Mouse (Mus musculus): Measurements from ENCODE around the gene Rnft2.

Gene Rnft2

GRCm38 (mm10) chr5:118244606-118245443, at the start of gene Rnft2, which contains the start of gene 2410131K14Rik:
Gene Rnft2 (minus strand): TSS chr5:118245116.
Gene 2410131K14Rik (plus strand): TSS chr5:118245227.
- DNase-seq (ENCODE audit: low spot score in 2 of 2) = peak; percentile 99 to 100

DNA sequence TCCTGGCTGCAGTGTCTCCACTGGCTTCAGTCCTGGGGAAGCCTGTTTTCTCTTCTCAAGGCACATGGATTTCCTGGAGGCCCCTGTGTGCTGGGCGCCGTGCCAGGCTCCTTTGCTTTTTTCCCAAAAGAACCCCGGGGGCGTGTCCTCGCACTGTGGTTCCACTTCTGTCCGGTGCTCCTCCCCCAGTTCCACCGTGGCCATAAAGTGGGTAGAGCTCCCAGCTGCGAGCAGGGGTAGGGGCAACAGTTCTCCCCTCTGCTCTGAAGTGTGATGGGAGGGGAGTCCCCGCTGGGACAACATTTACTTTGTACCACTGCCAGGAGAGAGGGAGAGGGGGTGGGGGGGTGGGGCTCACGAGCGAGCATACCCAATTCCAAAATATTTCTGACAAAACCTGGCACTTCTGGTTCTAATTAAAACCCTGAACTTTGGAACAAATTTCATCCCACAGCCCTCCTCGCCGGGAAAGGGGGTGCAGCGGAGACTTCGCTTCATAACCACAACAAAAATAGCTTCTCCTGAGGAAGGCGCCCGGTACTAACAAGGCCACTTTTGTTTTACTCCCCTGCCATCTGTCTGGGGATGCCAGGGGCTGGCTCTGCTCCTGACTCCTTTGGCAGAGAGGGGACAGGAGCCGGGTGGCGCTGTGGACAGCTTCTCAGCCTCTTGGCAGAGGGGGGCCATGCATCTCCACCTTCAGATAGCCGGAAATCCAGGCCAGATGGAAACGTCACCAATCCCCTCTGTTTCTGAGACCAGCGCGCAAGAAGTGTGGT, 49.4 kb upstream of the Rnft2 start:
- peak; percentile 42 to 81 for DNase-seq (ENCODE audit: low spot score in 2 of 2)

DNA sequence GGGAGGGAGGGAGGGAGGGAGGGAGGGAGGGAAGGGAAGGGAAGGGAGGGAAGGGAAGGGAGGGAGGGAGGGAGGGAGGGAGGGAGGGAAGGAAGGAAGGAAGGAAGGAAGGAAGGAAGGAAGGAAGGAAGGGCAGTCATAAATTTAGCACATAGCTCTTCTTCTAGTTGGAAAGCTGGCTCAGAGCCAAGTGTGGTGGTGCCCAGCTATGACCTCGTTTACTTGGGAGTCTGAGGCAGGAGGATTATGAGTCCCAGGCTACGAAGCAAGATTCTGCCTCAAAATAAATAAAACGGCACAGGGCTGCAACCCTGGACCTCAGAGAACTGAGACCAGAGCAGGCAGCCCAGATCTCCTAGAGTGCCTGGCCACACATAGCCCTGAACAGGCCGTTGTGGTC, 47.6 kb upstream of the Rnft2 start:
- no peak for DNase-seq (ENCODE audit: low spot score in 2 of 2)

DNA sequence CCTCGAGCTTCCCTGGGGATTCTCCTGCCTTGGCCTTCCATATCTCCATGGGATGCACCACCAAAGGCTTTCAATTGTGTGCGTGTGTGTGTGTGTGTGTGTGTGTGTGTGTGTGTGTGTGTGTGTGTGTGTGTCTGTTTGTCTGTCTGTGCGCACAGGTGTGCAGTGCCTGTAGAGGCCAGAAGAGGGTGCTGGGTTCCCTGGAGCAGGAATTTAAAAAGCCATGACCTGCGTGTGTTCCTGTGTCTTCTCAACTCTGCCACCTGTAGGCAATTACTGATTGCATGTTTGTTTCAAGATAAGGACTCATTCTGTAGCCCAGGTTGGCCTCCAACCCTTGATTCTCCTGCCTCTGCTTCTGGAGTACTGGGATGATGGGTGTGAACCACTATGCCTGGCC, 46.5 kb upstream of the Rnft2 start:
- DNase-seq (ENCODE audit: low spot score in 2 of 2) = no peak

DNA sequence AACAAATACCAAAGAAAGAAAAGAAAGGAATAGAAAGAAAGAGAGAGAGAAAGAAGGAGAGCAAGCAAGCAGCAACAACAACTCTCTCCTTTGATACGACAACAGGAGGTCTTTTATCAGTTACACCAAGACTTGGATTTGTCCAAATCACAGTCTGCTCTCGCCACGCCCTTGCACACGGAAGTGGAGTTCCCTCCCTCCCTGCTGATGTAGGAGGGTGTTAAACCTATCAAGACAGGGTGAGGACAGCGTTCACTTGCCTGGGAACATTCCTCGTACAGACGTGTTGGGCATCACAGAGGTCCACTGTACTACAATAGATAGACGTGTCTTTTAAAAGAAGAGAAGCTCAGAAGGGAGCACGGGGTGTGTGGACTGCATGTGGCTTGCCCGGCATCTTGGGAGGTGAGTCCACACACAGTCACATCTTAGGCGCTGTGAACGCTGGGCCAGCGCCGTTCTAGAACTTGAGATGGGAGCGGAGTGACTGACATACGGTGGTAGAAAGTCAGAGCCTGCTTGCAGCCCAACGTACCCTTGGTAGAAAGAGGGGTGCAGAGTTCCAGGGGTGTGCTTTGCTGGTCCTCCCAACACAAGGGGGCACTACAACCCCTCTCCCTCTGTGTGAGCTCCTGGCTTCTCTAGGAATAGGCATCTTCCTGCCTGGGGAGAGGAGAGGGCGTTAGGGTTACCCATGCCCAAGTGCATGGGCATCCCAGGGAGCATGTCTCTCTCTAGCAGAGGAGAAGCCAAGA, 33.0 kb upstream of the Rnft2 start:
- DNase-seq (ENCODE audit: low spot score in 2 of 2) = no peak

DNA sequence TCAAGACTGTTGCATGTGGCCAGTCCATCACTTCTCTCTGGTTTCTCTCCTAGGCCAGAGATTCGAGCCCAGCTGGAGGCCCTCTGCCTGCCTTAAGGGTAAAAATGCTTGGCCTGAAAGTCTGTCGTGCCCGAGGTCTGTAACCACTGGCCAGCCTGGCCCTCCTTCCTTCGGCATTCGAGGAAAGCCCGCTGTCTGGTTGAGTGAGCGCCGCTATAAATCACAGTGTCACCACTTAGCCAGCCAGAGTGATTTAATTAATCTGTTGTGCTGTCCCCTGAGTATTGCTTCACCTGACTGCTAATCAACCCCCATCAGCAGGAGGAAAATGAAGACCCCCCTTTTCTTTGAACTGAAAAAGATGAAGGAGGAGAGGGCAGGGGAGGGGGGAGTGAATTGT, 31.8 kb upstream of the Rnft2 start:
- DNase-seq (ENCODE audit: low spot score in 2 of 2) = no peak

DNA sequence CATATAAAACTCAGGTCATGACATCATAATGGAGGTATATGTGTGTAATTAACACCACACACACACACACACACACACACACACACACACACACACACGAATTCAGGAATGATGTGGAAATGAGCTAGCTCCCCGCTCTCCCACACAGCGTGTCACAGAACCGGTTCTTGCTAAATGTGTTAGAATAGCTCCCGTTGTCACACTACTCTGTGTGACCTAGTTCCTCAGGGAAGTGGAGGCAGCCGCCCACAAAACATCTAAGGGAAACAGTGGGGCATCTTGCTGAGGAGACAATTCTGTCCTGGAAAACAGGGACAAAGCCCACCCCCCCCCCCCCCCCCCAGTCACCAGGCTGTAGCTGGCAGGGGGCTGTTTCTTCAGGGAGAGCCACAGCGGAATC, 31.4 kb upstream of the Rnft2 start:
- peak in 1 of 2 experiments; percentile 58 for DNase-seq (ENCODE audit: low spot score in 2 of 2)

DNA sequence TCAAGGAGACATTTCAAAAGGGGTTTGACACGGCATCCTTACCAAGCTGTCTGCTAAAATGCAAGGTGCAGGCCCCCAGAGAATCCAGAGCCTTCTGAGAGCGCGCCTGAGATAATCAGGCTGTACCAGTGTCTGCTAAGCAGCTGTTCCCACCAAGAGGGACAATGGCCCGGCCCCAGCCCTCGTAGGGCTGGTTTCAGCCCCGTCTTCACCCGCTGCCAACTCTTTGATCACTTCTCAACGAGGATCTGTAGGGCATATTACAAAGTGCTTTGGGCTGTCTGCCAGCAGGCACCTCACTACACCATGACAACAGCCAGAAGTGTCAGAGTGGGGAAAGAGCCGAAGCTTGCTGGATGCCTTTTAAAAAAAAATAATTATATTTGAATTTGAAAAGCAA, 29.6 kb upstream of the Rnft2 start:
- no peak for DNase-seq (ENCODE audit: low spot score in 2 of 2)

DNA sequence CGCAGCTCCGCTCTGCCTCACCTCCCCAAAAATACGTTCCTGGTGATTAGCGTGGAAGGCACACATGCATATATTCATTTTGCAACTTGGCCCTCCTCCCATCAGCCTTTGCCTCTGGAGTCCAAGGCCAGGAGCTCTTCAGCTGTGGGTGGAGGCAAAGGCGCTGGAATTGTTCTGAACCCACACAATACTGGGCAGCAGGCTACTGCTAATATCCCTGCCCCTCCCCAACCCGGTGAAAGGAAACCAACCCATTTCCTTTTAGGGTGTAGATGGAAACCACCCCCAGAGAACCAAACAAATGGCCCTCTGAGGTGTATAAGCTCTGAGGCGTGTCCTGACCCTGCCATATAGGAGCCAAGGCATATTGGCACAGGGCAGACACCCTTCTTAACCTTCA, 28.5 kb upstream of the Rnft2 start:
- DNase-seq (ENCODE audit: low spot score in 2 of 2) = no peak

DNA sequence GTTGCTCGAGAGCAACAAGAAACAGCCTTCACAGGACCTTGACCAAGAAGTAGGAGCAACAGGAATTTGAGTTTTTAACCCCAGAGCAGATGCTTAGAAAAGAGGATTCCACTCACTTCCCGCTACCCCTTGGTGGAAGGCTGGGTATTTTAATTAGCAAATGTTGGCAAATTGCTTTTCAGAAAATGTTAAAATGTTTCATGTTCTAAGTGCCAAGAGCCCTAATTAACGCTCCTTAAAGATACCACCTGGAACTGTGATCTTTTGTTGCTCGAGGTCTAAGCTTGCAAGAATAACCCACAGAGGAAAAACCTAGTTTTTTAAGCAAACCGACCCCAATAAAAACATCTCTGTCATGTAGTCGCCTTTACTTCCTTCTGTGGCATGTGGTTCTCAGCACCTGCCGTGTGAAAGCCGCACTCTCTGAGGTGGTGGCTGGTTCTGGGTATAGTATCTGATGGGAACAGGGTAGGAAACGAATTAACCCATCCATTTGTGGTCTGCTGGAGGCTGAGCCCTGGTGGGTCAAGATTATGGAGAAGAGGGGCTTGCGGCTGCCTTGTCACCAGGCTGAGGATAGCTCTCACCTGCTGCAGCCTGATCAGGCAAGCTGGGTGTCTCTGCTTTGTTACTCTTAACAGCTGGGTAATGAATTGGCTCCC, 26.7 kb upstream of the Rnft2 start:
- no peak for DNase-seq (ENCODE audit: low spot score in 2 of 2)

GRCm38 (mm10) chr5:118268987-118269386, 24.1 kb upstream of the Rnft2 start:
- DNase-seq (ENCODE audit: low spot score in 2 of 2) = peak in 1 of 2 experiments; percentile 90

DNA sequence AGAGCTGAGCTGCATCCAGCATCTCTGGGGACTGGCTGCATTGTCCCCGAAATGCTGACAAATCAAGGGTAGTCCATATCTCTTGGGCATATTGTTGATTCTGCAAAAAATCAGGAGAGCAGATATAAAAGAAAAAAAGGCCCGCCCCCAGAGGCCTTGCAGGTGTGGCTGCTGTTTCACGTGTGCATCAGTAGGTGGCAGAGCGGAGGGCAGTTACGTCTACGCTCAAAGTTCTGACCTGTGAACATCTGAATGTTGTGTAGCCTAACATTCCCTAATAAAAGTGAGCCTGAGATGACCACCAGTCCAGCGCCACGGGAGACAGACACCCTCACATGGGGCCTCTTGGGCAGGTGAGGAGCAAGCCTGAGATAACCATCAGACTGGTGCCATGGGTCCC, 21.4 kb upstream of the Rnft2 start:
- no peak for DNase-seq (ENCODE audit: low spot score in 2 of 2)

DNA sequence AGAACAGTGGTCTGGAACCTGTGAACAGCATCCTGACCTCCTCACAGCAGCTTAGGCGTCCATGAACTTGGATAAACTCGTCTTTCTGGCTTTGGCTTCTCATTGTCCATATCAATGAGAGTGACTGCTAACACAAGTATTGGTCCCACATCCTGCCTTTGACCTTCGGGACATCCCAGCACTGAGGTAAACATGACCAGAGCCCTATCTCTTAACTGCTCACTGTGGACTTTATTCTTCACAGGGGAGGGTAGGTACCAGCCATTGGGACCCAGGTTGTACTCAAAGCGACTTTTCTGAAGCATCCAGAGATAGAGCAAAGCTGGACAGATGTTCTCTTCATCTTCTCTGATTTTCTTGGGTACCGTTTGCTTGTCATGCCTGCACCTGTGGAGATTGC, 20.4 kb upstream of the Rnft2 start:
- DNase-seq (ENCODE audit: low spot score in 2 of 2) = no peak

- DNase-seq (ENCODE audit: low spot score in 2 of 2) = no peak
Measured at GRCm38 (mm10) chr5:118264279-118264678, 19.4 kb upstream of the Rnft2 start.

GRCm38 (mm10) chr5:118262418-118262817, 17.5 kb upstream of the Rnft2 start:
- no peak for DNase-seq (ENCODE audit: low spot score in 2 of 2)

- DNase-seq (ENCODE audit: low spot score in 2 of 2) = no peak
Measured at GRCm38 (mm10) chr5:118261181-118261580, 16.3 kb upstream of the Rnft2 start.

DNA sequence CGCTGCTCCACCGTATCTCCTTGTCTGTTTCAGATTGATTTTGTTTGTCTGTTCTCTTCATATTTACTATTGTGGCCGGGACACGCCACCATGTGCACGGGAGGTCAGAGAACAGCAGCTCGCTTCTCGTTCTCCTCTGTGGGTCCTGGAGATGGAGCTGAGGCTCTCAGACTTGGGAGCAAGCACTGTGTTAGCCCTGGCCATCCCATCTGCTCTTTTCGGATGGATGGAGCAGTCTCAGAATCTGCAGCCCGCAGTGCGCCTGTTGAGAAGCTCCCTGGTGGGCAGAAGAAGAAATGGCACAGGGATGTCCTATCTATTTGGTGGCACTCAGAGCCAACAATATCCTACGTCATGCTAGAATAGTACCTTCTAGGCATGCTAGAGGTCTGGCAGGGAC, 15.7 kb upstream of the Rnft2 start:
- no peak for DNase-seq (ENCODE audit: low spot score in 2 of 2)

DNA sequence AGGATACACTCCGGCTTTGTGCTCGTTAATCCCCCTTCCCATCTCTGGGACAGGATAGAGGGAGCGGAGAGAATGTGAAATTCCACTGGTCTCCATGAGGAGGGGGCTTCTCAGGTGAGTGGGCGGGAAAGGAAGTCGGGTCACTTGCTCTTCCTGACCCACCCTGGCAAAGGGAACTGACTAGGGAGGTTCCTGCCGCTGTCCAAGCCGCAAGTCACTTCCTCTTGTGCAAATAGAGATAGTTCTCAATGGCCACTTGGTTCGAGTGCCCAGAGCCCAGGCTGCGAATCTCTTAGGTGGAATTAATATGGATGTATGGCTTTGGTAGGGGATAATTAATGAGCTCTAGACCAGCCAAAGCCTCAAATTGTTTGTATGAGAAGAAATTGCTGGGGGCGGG, 15.1 kb upstream of the Rnft2 start:
- no peak for DNase-seq (ENCODE audit: low spot score in 2 of 2)

DNA sequence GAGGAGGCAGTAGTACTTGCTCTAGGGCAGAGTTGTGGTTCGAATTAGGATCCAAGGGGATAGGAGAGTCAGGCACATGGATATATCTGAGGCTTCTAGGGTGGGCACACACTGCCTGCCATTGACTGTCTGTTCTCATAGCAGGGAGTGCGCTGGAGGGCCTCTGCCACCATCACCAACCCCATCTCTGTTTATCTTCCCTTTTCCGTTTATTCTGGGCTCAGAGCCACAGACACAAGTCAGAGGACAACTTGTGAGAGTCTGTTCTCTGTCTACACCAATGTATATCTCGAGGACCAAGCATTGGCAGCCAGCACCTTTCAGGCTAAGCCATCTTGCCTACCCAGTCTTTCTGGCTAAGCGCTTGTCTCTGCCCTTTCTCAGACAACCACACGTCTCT, 14.7 kb upstream of the Rnft2 start:
- DNase-seq (ENCODE audit: low spot score in 2 of 2) = no peak

DNA sequence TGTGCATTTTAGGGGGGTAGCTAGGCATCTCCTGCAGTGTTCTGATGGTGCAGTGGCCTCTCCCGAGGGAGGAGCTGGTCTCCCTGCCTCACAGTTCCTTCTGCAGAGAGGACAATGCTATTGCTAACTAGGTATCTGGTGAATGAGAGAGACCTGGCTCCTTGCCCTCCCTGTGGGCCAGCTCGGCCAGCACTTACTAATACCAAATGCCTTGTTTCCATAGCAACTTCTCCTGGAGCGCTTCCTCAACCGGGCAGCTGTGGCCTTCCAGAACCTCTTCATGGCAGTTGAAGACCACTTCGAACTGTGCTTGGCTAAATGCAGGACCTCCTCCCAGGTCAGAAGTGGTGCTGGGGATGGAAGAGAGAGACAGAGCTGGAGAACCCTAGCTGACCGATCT, 14.2 kb upstream of the Rnft2 start:
- peak in 1 of 2 experiments; percentile 35 for DNase-seq (ENCODE audit: low spot score in 2 of 2)

- no peak for DNase-seq (ENCODE audit: low spot score in 2 of 2)
Measured at GRCm38 (mm10) chr5:118256981-118257380, 12.1 kb upstream of the Rnft2 start.

GRCm38 (mm10) chr5:118253551-118253950, 8.6 kb upstream of the Rnft2 start:
- no peak for DNase-seq (ENCODE audit: low spot score in 2 of 2)

All from left cerebral cortex, adult 9 months (tissue).